Mouse (Mus musculus): ENCODE measurements around the gene Fam25c. TPM values are rescaled to one million over a fixed set of nuclear protein-coding genes. Genes with fewer than 3 reads are reported as not detected.

Fam25c gene
- polyA plus RNA-seq, 1 experiment from 2014 or later: not detected

GRCm38 (mm10) chr14:34362135-34362534 lies 6.9 kb upstream of the Fam25c start:
- DNase-seq (ENCODE audit: low spot score): no peak
- no peak overlapping the region for H3K4me3 ChIP-seq
- WGBS: 34% methylated on average over 4 of the region's 4 CpGs

GRCm38 (mm10) chr14:34360251-34360650 lies 5.0 kb upstream of the Fam25c start:
- Histone ChIP-seq H3K27me3 (ENCODE audit: insufficient read depth, poor library complexity, severe bottlenecking) (peaks cover 18% of the 10 kb centered on the region; the same call in 1 of the 2 replicates), H3K9me3 (no peaks in the 10 kb centered on the region), H3K36me3 (no peaks in the 10 kb centered on the region), H3K4me3 (no peak overlapping the region), H3K27ac (no peak overlapping the region), H3K4me1 (peaks cover 12% of the 10 kb centered on the region)
- 52% methylated on average over 6 of the region's 6 CpGs for WGBS
- DNase-seq (ENCODE audit: low spot score): no peak

More at GRCm38 (mm10) chr14:34362135-34362534, 6.9 kb upstream of the Fam25c start:
- peaks cover 18% of the 10 kb centered on the region; the same call in 1 of the 2 replicates for H3K27me3 ChIP-seq (ENCODE audit: insufficient read depth, poor library complexity, severe bottlenecking)
- H3K27ac ChIP-seq: no peak overlapping the region
- H3K9me3 ChIP-seq: no peaks in the 10 kb centered on the region
- H3K36me3 ChIP-seq: no peaks in the 10 kb centered on the region
- H3K4me1 ChIP-seq: peaks cover 10% of the 10 kb centered on the region

- H3K27ac ChIP-seq: no peak overlapping the region
- H3K4me3 ChIP-seq: no peak overlapping the region
- H3K27me3 ChIP-seq (ENCODE audit: insufficient read depth, poor library complexity, severe bottlenecking): peaks cover 18% of the 10 kb centered on the region; the same call in 1 of the 2 replicates
- no peaks in the 10 kb centered on the region for H3K9me3 ChIP-seq
- DNase-seq (ENCODE audit: low spot score): no peak
- H3K36me3 ChIP-seq: no peaks in the 10 kb centered on the region
- peaks cover 17% of the 10 kb centered on the region for H3K4me1 ChIP-seq
- WGBS: 45% methylated on average over 5 of the region's 5 CpGs
These were observed 4.5 kb upstream of the Fam25c start for GRCm38 (mm10) chr14:34359676-34360244.

GRCm38 (mm10) chr14:34357671-34358455 lies 2.6 kb upstream of the Fam25c start:
- WGBS: 77% methylated on average over 7 of the region's 7 CpGs
- peaks cover 13% of the 10 kb centered on the region; the same call in 1 of the 2 replicates for H3K27me3 ChIP-seq (ENCODE audit: insufficient read depth, poor library complexity, severe bottlenecking)
- no peaks in the 10 kb centered on the region for H3K9me3 ChIP-seq
- no peaks in the 10 kb centered on the region for H3K36me3 ChIP-seq
- DNase-seq (ENCODE audit: low spot score): no peak
- peaks cover 9% of the 10 kb centered on the region for H3K4me1 ChIP-seq
- H3K4me3 ChIP-seq: no peak overlapping the region
- no peak overlapping the region for H3K27ac ChIP-seq

GRCm38 (mm10) chr14:34354456-34354855 lies 777 bp downstream of the Fam25c start:
- no peak for DNase-seq (ENCODE audit: low spot score)
- H3K27ac ChIP-seq: no peak overlapping the region
- H3K4me3 ChIP-seq: no peak overlapping the region
- H3K36me3 ChIP-seq: no peaks in the 10 kb centered on the region
- H3K9me3 ChIP-seq: no peaks in the 10 kb centered on the region
- H3K27me3 ChIP-seq (ENCODE audit: insufficient read depth, poor library complexity, severe bottlenecking): 0 out of 2 replicates have a peak, but pooled peaks cover 6% of the 10 kb centered on the region
- peaks cover 9% of the 10 kb centered on the region for H3K4me1 ChIP-seq
- 77% methylated on average over 4 of the region's 4 CpGs for WGBS

GRCm38 (mm10) chr14:34353326-34353725 lies 1.9 kb downstream of the Fam25c start:
- H3K4me1 ChIP-seq: peaks cover 9% of the 10 kb centered on the region
- 84% methylated on average over 3 of the region's 3 CpGs for WGBS
- H3K4me3 ChIP-seq: no peak overlapping the region
- H3K36me3 ChIP-seq: no peaks in the 10 kb centered on the region
- DNase-seq (ENCODE audit: low spot score): no peak
- no peaks in the 10 kb centered on the region for H3K9me3 ChIP-seq
- no peak overlapping the region for H3K27ac ChIP-seq
- H3K27me3 ChIP-seq (ENCODE audit: insufficient read depth, poor library complexity, severe bottlenecking): 0 out of 2 replicates have a peak, but pooled peaks cover 6% of the 10 kb centered on the region

- DNase-seq (ENCODE audit: low spot score): no peak
- peaks cover 9% of the 10 kb centered on the region for H3K4me1 ChIP-seq
- no peak overlapping the region for H3K4me3 ChIP-seq
- 68% methylated on average over 6 of the region's 6 CpGs for WGBS
- H3K36me3 ChIP-seq: no peaks in the 10 kb centered on the region
- 0 out of 2 replicates have a peak, but pooled peaks cover 2% of the 10 kb centered on the region for H3K27me3 ChIP-seq (ENCODE audit: insufficient read depth, poor library complexity, severe bottlenecking)
- H3K9me3 ChIP-seq: no peaks in the 10 kb centered on the region
- no peak overlapping the region for H3K27ac ChIP-seq
These were observed 2.7 kb downstream of the Fam25c start for GRCm38 (mm10) chr14:34352523-34352922.

- Histone ChIP-seq H3K4me1 (peaks cover 9% of the 10 kb centered on the region), H3K36me3 (no peaks in the 10 kb centered on the region)
These were observed 3.6 kb downstream of the Fam25c start for GRCm38 (mm10) chr14:34351660-34352059.

GRCm38 (mm10) chr14:34349007-34349406 lies 6.2 kb downstream of the Fam25c start:
- H3K27ac ChIP-seq: no peak overlapping the region
- H3K4me3 ChIP-seq: no peak overlapping the region
- WGBS: 85% methylated on average over 8 of the region's 8 CpGs
- peaks cover 5% of the 10 kb centered on the region for H3K4me1 ChIP-seq
- H3K36me3 ChIP-seq: peaks cover 7% of the 10 kb centered on the region
- H3K27me3 ChIP-seq (ENCODE audit: insufficient read depth, poor library complexity, severe bottlenecking): no peaks in the 10 kb centered on the region
- no peaks in the 10 kb centered on the region for H3K9me3 ChIP-seq
- DNase-seq (ENCODE audit: low spot score): no peak

More at GRCm38 (mm10) chr14:34351660-34352059, 3.6 kb downstream of the Fam25c start:
- 68% methylated on average over 3 of the region's 3 CpGs for WGBS
- Histone ChIP-seq H3K27ac (no peak overlapping the region), H3K4me3 (no peak overlapping the region), H3K9me3 (no peaks in the 10 kb centered on the region), H3K27me3 (ENCODE audit: insufficient read depth, poor library complexity, severe bottlenecking) (no peaks in the 10 kb centered on the region)
- no peak for DNase-seq (ENCODE audit: low spot score)

GRCm38 (mm10) chr14:34348301-34348700 lies 6.9 kb downstream of the Fam25c start:
- Histone ChIP-seq H3K4me3 (no peak overlapping the region), H3K36me3 (peaks cover 11% of the 10 kb centered on the region), H3K9me3 (no peaks in the 10 kb centered on the region), H3K4me1 (peaks cover 5% of the 10 kb centered on the region), H3K27me3 (ENCODE audit: insufficient read depth, poor library complexity, severe bottlenecking) (no peaks in the 10 kb centered on the region), H3K27ac (no peak overlapping the region)
- no peak for DNase-seq (ENCODE audit: low spot score)
- 78% methylated on average over 7 of the region's 7 CpGs for WGBS

- H3K4me1 ChIP-seq: peaks cover 5% of the 10 kb centered on the region
- peaks cover 22% of the 10 kb centered on the region for H3K36me3 ChIP-seq
- no peak for DNase-seq (ENCODE audit: low spot score)
- H3K27me3 ChIP-seq (ENCODE audit: insufficient read depth, poor library complexity, severe bottlenecking): no peaks in the 10 kb centered on the region
- 91% methylated on average over 5 of the region's 5 CpGs for WGBS
- no peak overlapping the region for H3K27ac ChIP-seq
- H3K4me3 ChIP-seq: no peak overlapping the region
- H3K9me3 ChIP-seq: no peaks in the 10 kb centered on the region
These were observed 8.1 kb downstream of the Fam25c start for GRCm38 (mm10) chr14:34347084-34347483.

- Histone ChIP-seq H3K27ac (no peak overlapping the region), H3K4me1 (peaks cover 5% of the 10 kb centered on the region; the same call in 1 of the 2 replicates), H3K27me3 (ENCODE audit: insufficient read depth, poor library complexity, severe bottlenecking) (no peaks in the 10 kb centered on the region), H3K36me3 (peaks cover 32% of the 10 kb centered on the region), H3K9me3 (no peaks in the 10 kb centered on the region), H3K4me3 (no peak overlapping the region)
- WGBS: 59% methylated on average over 12 of the region's 12 CpGs
- no peak for DNase-seq (ENCODE audit: low spot score)
These were observed 9.3 kb downstream of the Fam25c start for GRCm38 (mm10) chr14:34345771-34346566.
